Mouse (Mus musculus) heart, embryonic 11.5 days (tissue): Measurements from ENCODE around the gene Efhd1. TPM values are rescaled to one million over a fixed set of nuclear protein-coding genes. Genes with fewer than 3 reads are reported as not detected.

Experiments used
- ATAC-seq: fragments of 200-750 bp; cut with Nextera tagmentation; replicated peaks from 2 replicates; pipeline ENCODE4 v1.8.0; 2017; ENCODE audit warnings: moderate library complexity; ENCODE audit not compliant: insufficient number of reproducible peaks, low FRiP score, low TSS enrichment
- H3K27ac ChIP-seq: fragments of 300-500 bp; sonication (generic); 2 replicates; pipeline ENCODE4 v1.5.1; 2014; ENCODE audit warnings: mild to moderate bottlenecking, low read depth, low read length
- H3K27me3 ChIP-seq: fragments of 300-500 bp; sonication (generic); 2 replicates; pipeline ENCODE4 v1.6.1; 2014; ENCODE audit warnings: mild to moderate bottlenecking, low read length, mixed read lengths; ENCODE audit not compliant: control insufficient read depth, insufficient read depth
- H3K36me3 ChIP-seq: fragments of 300-500 bp; sonication (generic); 2 replicates; pipeline ENCODE4 v1.6.1; 2014; ENCODE audit warnings: mild to moderate bottlenecking, low read length, moderate library complexity, mixed read lengths; ENCODE audit not compliant: control insufficient read depth, insufficient read depth
- H3K4me1 ChIP-seq: fragments of 300-500 bp; sonication (generic); 2 replicates; pipeline ENCODE4 v1.6.1; 2014; ENCODE audit warnings: low read length; ENCODE audit not compliant: control insufficient read depth, insufficient read depth
- H3K4me2 ChIP-seq: fragments of 300-500 bp; sonication (generic); 2 replicates; pipeline ENCODE4 v1.6.1; 2014; ENCODE audit warnings: mild to moderate bottlenecking, moderate library complexity
- H3K4me3 ChIP-seq: fragments of 300-500 bp; sonication (generic); 2 replicates; pipeline ENCODE4 v1.5.1; 2014; ENCODE audit warnings: low read depth, low read length
- H3K9ac ChIP-seq: fragments of 300-500 bp; sonication (generic); 2 replicates; pipeline ENCODE4 v1.6.1; 2014; ENCODE audit warnings: mild to moderate bottlenecking, low read depth, low read length, moderate library complexity
- H3K9me3 ChIP-seq: fragments of 300-500 bp; sonication (generic); replicated peaks from 2 replicates; pipeline ENCODE4 v1.6.1; 2016; ENCODE audit warnings: low read length; ENCODE audit not compliant: control insufficient read depth
- WGBS: fragments of 180-500 bp; shearing (Covaris S2); extraction: QIAGEN DNeasy Blood & Tissue Kit; methylation state at CpG from one replicate; pipeline ENCODE4 v1.1.7; 2014; ENCODE audit not compliant: insufficient replicate concordance; 5-methylcytosine and 5-hydroxymethylcytosine counted together
- polyA plus RNA-seq: library from polyadenylated mRNA; unstranded; fragments of >200 nt; fragmentation: Nextera tagmentation; extraction: Ambion mirVana; gene quantifications from 2 replicates; pipeline ENCODE4 v1.2.1, GENCODE M21; 2014

The Efhd1 gene
- polyA plus RNA-seq, 1 experiment from 2014 or later, result 0.26 TPM

GRCm38 (mm10) chr1:87301971-87302370, 37.8 kb downstream of the Efhd1 start:
- WGBS, result 77% methylated on average over 2 of the region's 2 CpGs
- no peaks in the 10 kb centered on the region for H3K4me1 ChIP-seq

GRCm38 (mm10) chr1:87308952-87309351, 44.8 kb downstream of the Efhd1 start:
- no peaks in the 10 kb centered on the region for H3K27me3 ChIP-seq
- H3K9ac ChIP-seq, result no peak overlapping the region
- H3K4me1 ChIP-seq, result no peaks in the 10 kb centered on the region
- H3K4me3 ChIP-seq, result no peak overlapping the region
- ATAC-seq, result no peak
- H3K36me3 ChIP-seq, result no peaks in the 10 kb centered on the region
- no peak overlapping the region for H3K27ac ChIP-seq
- H3K4me2 ChIP-seq, result no peak overlapping the region
- H3K9me3 ChIP-seq, result no peaks in the 10 kb centered on the region
- WGBS, result 74% methylated on average over 3 of the region's 3 CpGs

More at GRCm38 (mm10) chr1:87301971-87302370, 37.8 kb downstream of the Efhd1 start:
- no peaks in the 10 kb centered on the region for H3K27me3 ChIP-seq
- H3K4me3 ChIP-seq, result no peak overlapping the region
- no peak overlapping the region for H3K9ac ChIP-seq
- H3K9me3 ChIP-seq, result no peaks in the 10 kb centered on the region
- no peak overlapping the region for H3K27ac ChIP-seq
- H3K36me3 ChIP-seq, result no peaks in the 10 kb centered on the region
- ATAC-seq, result no peak
- no peak overlapping the region for H3K4me2 ChIP-seq

GRCm38 (mm10) chr1:87309621-87310020, 45.5 kb downstream of the Efhd1 start:
- no peak for ATAC-seq
- Histone ChIP-seq H3K4me2 (no peak overlapping the region), H3K27ac (no peak overlapping the region), H3K9ac (no peak overlapping the region), H3K4me3 (no peak overlapping the region), H3K4me1 (no peaks in the 10 kb centered on the region), H3K9me3 (no peaks in the 10 kb centered on the region), H3K27me3 (no peaks in the 10 kb centered on the region), H3K36me3 (no peaks in the 10 kb centered on the region)
- WGBS, result 63% methylated on average over 16 of the region's 16 CpGs

- no peak for ATAC-seq
- WGBS, result 83% methylated on average over 2 of the region's 2 CpGs
- H3K9me3 ChIP-seq, result no peaks in the 10 kb centered on the region
- H3K27me3 ChIP-seq, result no peaks in the 10 kb centered on the region
- no peak overlapping the region for H3K4me3 ChIP-seq
- H3K27ac ChIP-seq, result no peak overlapping the region
- H3K9ac ChIP-seq, result no peak overlapping the region
- H3K4me2 ChIP-seq, result no peak overlapping the region
- H3K36me3 ChIP-seq, result no peaks in the 10 kb centered on the region
- no peaks in the 10 kb centered on the region for H3K4me1 ChIP-seq
These were observed 48.5 kb downstream of the Efhd1 start for GRCm38 (mm10) chr1:87312681-87313080.

- Histone ChIP-seq H3K4me1 (no peaks in the 10 kb centered on the region), H3K9me3 (no peaks in the 10 kb centered on the region), H3K27ac (no peak overlapping the region), H3K27me3 (no peaks in the 10 kb centered on the region), H3K4me2 (no peak overlapping the region), H3K9ac (no peak overlapping the region), H3K36me3 (no peaks in the 10 kb centered on the region), H3K4me3 (no peak overlapping the region)
- 83% methylated on average over 2 of the region's 2 CpGs for WGBS
- no peak for ATAC-seq
These were observed 49.0 kb downstream of the Efhd1 start for GRCm38 (mm10) chr1:87313116-87313515.

- H3K27ac ChIP-seq, result no peak overlapping the region
- no peaks in the 10 kb centered on the region for H3K27me3 ChIP-seq
- H3K4me2 ChIP-seq, result no peak overlapping the region
- ATAC-seq, result no peak
- H3K9me3 ChIP-seq, result no peaks in the 10 kb centered on the region
- no peaks in the 10 kb centered on the region for H3K36me3 ChIP-seq
- H3K9ac ChIP-seq, result no peak overlapping the region
- WGBS, result 80% methylated on average over 8 of the region's 8 CpGs
- H3K4me3 ChIP-seq, result no peak overlapping the region
- H3K4me1 ChIP-seq, result no peaks in the 10 kb centered on the region
These were observed 49.8 kb downstream of the Efhd1 start for GRCm38 (mm10) chr1:87313843-87314570.

- no peak overlapping the region for H3K9ac ChIP-seq
- H3K4me1 ChIP-seq, result no peaks in the 10 kb centered on the region
- ATAC-seq, result no peak
- H3K4me3 ChIP-seq, result no peak overlapping the region
- WGBS, result 85% methylated on average over 2 of the region's 2 CpGs
- no peak overlapping the region for H3K27ac ChIP-seq
- H3K36me3 ChIP-seq, result no peaks in the 10 kb centered on the region
- no peaks in the 10 kb centered on the region for H3K27me3 ChIP-seq
- H3K4me2 ChIP-seq, result no peak overlapping the region
- H3K9me3 ChIP-seq, result peaks cover 5% of the 10 kb centered on the region; the same call in 1 of the 2 replicates
These were observed 51.3 kb downstream of the Efhd1 start for GRCm38 (mm10) chr1:87315431-87315830.

GRCm38 (mm10) chr1:87315894-87316293, 51.7 kb downstream of the Efhd1 start:
- 72% methylated on average over 2 of the region's 2 CpGs for WGBS
- Histone ChIP-seq H3K9ac (no peak overlapping the region), H3K27ac (no peak overlapping the region), H3K4me3 (no peak overlapping the region), H3K4me1 (no peaks in the 10 kb centered on the region), H3K27me3 (no peaks in the 10 kb centered on the region), H3K9me3 (peaks cover 6% of the 10 kb centered on the region; the same call in 1 of the 2 replicates), H3K4me2 (no peak overlapping the region), H3K36me3 (no peaks in the 10 kb centered on the region)
- ATAC-seq, result no peak

GRCm38 (mm10) chr1:87316672-87317071, 52.5 kb downstream of the Efhd1 start:
- H3K4me3 ChIP-seq, result no peak overlapping the region
- H3K9ac ChIP-seq, result no peak overlapping the region
- no peaks in the 10 kb centered on the region for H3K36me3 ChIP-seq
- H3K27me3 ChIP-seq, result no peaks in the 10 kb centered on the region
- H3K9me3 ChIP-seq, result peaks cover 11% of the 10 kb centered on the region
- no peaks in the 10 kb centered on the region for H3K4me1 ChIP-seq
- ATAC-seq, result no peak
- no peak overlapping the region for H3K4me2 ChIP-seq
- H3K27ac ChIP-seq, result no peak overlapping the region
- 57% methylated on average over 3 of the region's 3 CpGs for WGBS
